Mouse (Mus musculus): ENCODE data around the gene Vmn1r55. TPM values are rescaled to one million over a fixed set of nuclear protein-coding genes. Genes with fewer than 3 reads are reported as not detected.

Vmn1r55 gene
- polyA plus RNA-seq, 1 experiment from 2014 or later: 0.05 TPM

DNA sequence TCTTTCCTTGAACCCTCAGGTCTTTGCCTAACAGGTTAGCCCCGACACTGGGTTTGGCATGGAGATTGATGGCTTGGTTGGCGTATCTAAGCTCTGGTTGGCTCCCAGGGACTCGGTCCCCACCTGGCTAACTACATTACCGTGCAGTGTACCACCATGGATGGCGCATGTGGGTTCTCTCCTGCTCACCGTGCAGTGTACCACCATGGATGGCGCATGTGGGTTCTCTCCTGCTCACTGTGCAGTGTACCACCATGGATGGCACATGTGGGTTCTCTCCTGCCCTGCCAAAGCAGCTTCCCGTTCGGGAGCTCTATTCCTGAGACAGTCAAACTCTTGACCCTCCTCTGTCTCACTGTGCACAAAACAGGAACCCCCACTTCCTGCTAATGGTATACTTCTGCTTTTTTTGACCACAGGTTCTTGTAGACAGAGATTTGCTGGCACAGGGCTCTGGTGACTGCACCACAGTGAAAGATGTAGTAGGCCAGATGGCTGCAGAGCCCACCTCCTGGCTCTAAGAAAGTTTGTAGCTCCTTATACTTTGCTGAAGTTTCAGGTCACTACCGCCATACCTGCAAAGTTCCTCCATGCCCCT is 48.3 kb downstream of the Vmn1r55 start:
- no peaks in the 10 kb centered on the region for H3K9me3 ChIP-seq (ENCODE audit: control insufficient read depth, low read length)
- no peak for ATAC-seq (ENCODE audit: low FRiP score)
- H3K4me2 ChIP-seq (replicated peaks; ENCODE audit: low read depth, low read length): no peak overlapping the region
- no peak for DNase-seq (ENCODE audit: low spot score)
- H3K4me3 ChIP-seq (ENCODE audit: low read depth, low read length): no peak overlapping the region
- no peak overlapping the region for H3K27ac ChIP-seq (ENCODE audit: low read depth, low read length)
- H3K27me3 ChIP-seq (ENCODE audit: control insufficient read depth, insufficient read depth, low read length): no peaks in the 10 kb centered on the region
- H3K4me1 ChIP-seq (replicated peaks; ENCODE audit: control insufficient read depth, insufficient read depth, low read length): no peaks in the 10 kb centered on the region
- WGBS: 90% methylated on average over 10 of the region's 10 CpGs
- no peak overlapping the region for H3K9ac ChIP-seq (ENCODE audit: low read depth, low read length)
- peaks cover 11% of the 10 kb centered on the region; the same call in 1 of the 2 replicates for H3K36me3 ChIP-seq (ENCODE audit: control insufficient read depth, insufficient read depth, low read length)

DNA sequence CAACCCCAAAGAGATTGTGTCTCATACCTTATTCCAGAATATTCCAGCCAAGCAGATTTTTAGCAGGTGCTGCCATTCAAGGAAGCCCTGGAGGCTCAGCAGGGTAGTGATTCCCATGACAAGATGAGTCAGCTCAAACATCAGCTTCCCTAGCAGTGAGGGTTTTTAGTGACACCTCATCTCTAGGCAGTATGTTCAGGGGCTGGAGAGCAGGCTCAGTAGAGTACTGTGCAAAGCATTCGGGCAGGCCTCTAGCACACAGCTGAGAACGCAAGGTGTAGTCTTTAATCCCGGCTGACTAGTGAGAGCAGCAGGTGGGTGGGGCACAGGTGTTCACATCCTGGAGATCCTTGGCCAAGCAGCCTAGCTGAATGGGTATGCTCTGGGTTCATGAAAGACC is 49.7 kb downstream of the Vmn1r55 start:
- no peaks in the 10 kb centered on the region for H3K4me1 ChIP-seq (replicated peaks; ENCODE audit: control insufficient read depth, insufficient read depth, low read length)
- H3K9ac ChIP-seq (ENCODE audit: low read depth, low read length): no peak overlapping the region
- no peaks in the 10 kb centered on the region for H3K9me3 ChIP-seq (ENCODE audit: control insufficient read depth, low read length)
- H3K4me3 ChIP-seq (ENCODE audit: low read depth, low read length): no peak overlapping the region
- ATAC-seq (ENCODE audit: low FRiP score) (no peak), DNase-seq (ENCODE audit: low spot score) (no peak)
- 89% methylated on average over 3 of the region's 3 CpGs for WGBS
- no peak overlapping the region for H3K4me2 ChIP-seq (replicated peaks; ENCODE audit: low read depth, low read length)
- H3K27me3 ChIP-seq (ENCODE audit: control insufficient read depth, insufficient read depth, low read length): no peaks in the 10 kb centered on the region
- peaks cover 22% of the 10 kb centered on the region for H3K36me3 ChIP-seq (ENCODE audit: control insufficient read depth, insufficient read depth, low read length)
- H3K27ac ChIP-seq (ENCODE audit: low read depth, low read length): no peak overlapping the region

DNA sequence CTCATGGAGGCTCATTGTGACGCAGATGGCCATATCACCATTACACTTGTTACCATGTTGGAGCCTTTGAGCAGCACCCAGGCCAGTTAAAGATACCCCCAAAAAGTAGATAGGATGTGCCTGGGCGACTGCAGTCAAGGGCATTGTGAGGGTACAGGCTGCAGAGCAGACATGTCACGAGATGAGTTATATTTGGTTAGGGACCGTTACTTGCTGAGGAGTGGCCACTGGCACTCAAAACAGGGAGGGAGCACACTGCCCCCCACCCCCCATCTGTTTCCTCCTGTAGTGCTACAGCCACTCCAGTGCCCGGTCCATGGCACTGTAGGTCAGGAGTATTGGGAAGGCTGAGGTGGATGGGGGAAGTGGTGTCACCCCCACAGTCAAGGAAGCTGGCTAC is 50.7 kb downstream of the Vmn1r55 start:
- DNase-seq (ENCODE audit: low spot score) (no peak), ATAC-seq (ENCODE audit: low FRiP score) (no peak)
- Histone ChIP-seq H3K36me3 (ENCODE audit: control insufficient read depth, insufficient read depth, low read length) (peaks cover 22% of the 10 kb centered on the region), H3K9me3 (ENCODE audit: control insufficient read depth, low read length) (no peaks in the 10 kb centered on the region), H3K4me2 (replicated peaks; ENCODE audit: low read depth, low read length) (no peak overlapping the region), H3K4me1 (replicated peaks; ENCODE audit: control insufficient read depth, insufficient read depth, low read length) (no peaks in the 10 kb centered on the region), H3K4me3 (ENCODE audit: low read depth, low read length) (no peak overlapping the region), H3K9ac (ENCODE audit: low read depth, low read length) (no peak overlapping the region), H3K27ac (ENCODE audit: low read depth, low read length) (no peak overlapping the region), H3K27me3 (ENCODE audit: control insufficient read depth, insufficient read depth, low read length) (no peaks in the 10 kb centered on the region)
- WGBS: 93% methylated on average over 5 of the region's 5 CpGs

DNA sequence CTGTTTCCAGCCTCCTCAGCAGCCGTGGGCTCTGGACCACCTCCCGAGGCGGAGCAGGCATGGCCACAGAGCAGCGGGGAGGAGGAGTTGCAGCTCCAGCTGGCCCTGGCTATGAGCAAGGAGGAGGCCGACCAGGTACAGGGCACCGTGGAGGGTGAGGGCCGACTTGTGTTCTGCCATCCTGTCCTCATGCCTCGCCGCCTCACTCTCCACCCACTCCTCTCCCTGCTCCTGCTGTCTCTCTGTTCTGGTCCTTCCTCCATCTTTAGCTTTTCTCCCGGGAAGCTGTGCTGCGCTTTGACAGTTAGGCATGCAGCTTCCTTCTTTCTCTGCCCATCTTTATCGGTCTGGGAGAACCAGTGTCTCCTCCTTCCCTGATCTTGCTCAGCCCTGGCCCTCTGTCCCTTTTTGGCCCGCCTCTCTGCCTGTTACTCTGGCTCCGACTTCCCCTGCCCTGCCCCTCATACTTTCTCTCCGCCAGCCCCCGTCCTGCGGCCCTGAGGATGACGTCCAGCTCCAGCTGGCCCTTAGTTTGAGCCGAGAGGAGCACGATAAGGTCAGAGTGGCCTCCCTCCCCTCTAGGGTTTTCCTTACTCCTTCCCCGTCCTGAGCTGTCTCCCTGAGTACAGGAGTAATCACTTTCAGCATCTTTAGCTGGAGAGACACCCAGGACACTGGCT is 56.5 kb downstream of the Vmn1r55 start:
- H3K4me1 ChIP-seq (replicated peaks; ENCODE audit: control insufficient read depth, insufficient read depth, low read length): no peaks in the 10 kb centered on the region
- H3K27me3 ChIP-seq (ENCODE audit: control insufficient read depth, insufficient read depth, low read length): no peaks in the 10 kb centered on the region
- WGBS: 87% methylated on average over 20 of the region's 21 CpGs
- H3K9me3 ChIP-seq (ENCODE audit: control insufficient read depth, low read length): no peaks in the 10 kb centered on the region
- H3K4me2 ChIP-seq (replicated peaks; ENCODE audit: low read depth, low read length): no peak overlapping the region
- H3K4me3 ChIP-seq (ENCODE audit: low read depth, low read length): no peak overlapping the region
- H3K9ac ChIP-seq (ENCODE audit: low read depth, low read length): no peak overlapping the region
- H3K36me3 ChIP-seq (ENCODE audit: control insufficient read depth, insufficient read depth, low read length): peaks cover 22% of the 10 kb centered on the region
- ATAC-seq (ENCODE audit: low FRiP score) (no peak), DNase-seq (ENCODE audit: low spot score) (no peak)
- no peak overlapping the region for H3K27ac ChIP-seq (ENCODE audit: low read depth, low read length)

DNA sequence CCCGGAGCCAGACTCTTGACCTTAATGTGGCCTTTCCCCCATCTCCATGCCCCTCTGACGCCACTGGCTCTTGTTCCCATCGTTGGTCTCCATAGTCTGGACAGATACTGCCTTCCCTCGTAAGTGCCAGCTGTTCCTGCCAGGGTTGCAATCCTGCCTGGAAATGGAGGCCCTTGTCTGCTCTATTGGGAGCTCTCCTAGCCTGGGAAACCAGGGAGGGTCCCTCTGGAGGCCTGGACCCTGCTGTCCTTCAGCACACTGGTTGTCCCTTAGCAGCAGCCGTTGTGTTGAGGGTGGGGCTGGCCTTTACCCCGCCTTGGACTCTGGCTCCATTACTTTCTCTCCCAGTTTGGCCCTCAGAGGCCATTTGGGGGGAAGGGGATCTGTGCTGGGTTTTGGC is 57.1 kb downstream of the Vmn1r55 start:
- DNase-seq (ENCODE audit: low spot score): no peak
- ATAC-seq (ENCODE audit: low FRiP score): no peak
- no peak overlapping the region for H3K4me2 ChIP-seq (replicated peaks; ENCODE audit: low read depth, low read length)

DNA sequence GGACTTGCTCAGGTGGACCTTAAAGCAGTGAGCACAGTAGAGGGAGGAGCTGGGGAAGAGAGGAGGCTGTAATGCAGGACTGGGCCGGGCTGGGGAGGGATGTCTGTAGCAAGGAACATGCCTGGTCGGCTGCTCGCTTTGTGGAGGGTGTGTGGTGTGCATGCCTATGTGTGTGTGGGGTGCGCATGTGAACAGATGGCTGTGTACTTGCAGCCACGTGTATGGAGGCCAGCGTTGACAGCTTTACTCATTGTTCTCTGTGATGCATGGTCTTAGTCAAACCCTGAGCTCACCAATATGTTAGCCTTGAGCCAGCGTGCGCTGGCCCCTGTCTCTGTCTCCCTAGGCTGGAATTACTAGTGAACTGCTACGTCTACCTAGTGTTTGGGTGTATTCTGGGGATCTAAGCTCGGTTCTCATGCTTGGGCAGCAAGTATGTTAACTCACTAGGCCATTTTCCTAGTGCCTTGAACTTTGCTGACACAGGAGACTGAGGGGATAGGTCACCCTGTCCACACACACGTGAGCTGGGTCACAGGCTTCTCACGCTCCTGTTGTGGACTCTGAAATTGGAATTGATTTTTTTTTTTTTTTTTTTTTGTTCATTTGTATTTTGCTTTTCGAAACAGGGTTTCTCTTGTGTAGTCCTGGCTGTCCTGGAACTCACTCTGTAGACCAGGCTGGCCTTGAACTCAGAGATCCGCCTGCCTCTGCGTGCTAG is 58.3 kb downstream of the Vmn1r55 start:
- DNase-seq (ENCODE audit: low spot score) (no peak), ATAC-seq (ENCODE audit: low FRiP score) (no peak)
- 92% methylated on average over 15 of the region's 15 CpGs for WGBS
- no peaks in the 10 kb centered on the region for H3K4me1 ChIP-seq (replicated peaks; ENCODE audit: control insufficient read depth, insufficient read depth, low read length)
- H3K27ac ChIP-seq (ENCODE audit: low read depth, low read length): no peak overlapping the region
- H3K4me2 ChIP-seq (replicated peaks; ENCODE audit: low read depth, low read length): no peak overlapping the region
- H3K9me3 ChIP-seq (ENCODE audit: control insufficient read depth, low read length): no peaks in the 10 kb centered on the region
- H3K27me3 ChIP-seq (ENCODE audit: control insufficient read depth, insufficient read depth, low read length): no peaks in the 10 kb centered on the region
- H3K4me3 ChIP-seq (ENCODE audit: low read depth, low read length): no peak overlapping the region
- H3K9ac ChIP-seq (ENCODE audit: low read depth, low read length): no peak overlapping the region
- H3K36me3 ChIP-seq (ENCODE audit: control insufficient read depth, insufficient read depth, low read length): peaks cover 11% of the 10 kb centered on the region; the same call in 1 of the 2 replicates

More for the DNA sequence above, 57.1 kb downstream of the Vmn1r55 start:
- H3K9ac ChIP-seq (ENCODE audit: low read depth, low read length): no peak overlapping the region
- WGBS: 82% methylated on average over 6 of the region's 6 CpGs
- no peaks in the 10 kb centered on the region for H3K27me3 ChIP-seq (ENCODE audit: control insufficient read depth, insufficient read depth, low read length)
- H3K27ac ChIP-seq (ENCODE audit: low read depth, low read length): no peak overlapping the region
- no peaks in the 10 kb centered on the region for H3K4me1 ChIP-seq (replicated peaks; ENCODE audit: control insufficient read depth, insufficient read depth, low read length)
- no peak overlapping the region for H3K4me3 ChIP-seq (ENCODE audit: low read depth, low read length)
- peaks cover 16% of the 10 kb centered on the region; the same call in 1 of the 2 replicates for H3K36me3 ChIP-seq (ENCODE audit: control insufficient read depth, insufficient read depth, low read length)
- no peaks in the 10 kb centered on the region for H3K9me3 ChIP-seq (ENCODE audit: control insufficient read depth, low read length)

DNA sequence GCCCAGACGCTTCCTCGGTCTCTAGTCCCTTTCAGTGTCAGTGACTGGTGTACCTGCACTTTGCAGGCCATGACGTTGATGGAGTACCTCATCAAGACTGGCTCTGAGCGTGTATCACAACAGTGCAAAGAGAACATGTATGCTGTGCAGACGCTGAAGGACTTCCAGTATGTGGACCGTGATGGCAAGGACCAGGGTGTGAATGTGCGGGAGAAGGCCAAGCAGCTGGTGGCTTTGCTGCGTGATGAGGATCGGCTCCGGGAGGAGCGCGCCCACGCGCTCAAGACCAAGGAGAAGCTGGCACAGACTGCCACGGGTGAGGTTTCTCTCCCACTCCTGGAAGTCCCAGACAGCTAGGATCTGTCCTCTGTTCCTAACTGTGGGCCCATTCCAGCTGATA is 59.6 kb downstream of the Vmn1r55 start:
- Histone ChIP-seq H3K4me3 (ENCODE audit: low read depth, low read length) (no peak overlapping the region), H3K9me3 (ENCODE audit: control insufficient read depth, low read length) (no peaks in the 10 kb centered on the region), H3K9ac (ENCODE audit: low read depth, low read length) (no peak overlapping the region), H3K27me3 (ENCODE audit: control insufficient read depth, insufficient read depth, low read length) (no peaks in the 10 kb centered on the region), H3K36me3 (ENCODE audit: control insufficient read depth, insufficient read depth, low read length) (peaks cover under 1% of the 10 kb centered on the region; the same call in 1 of the 2 replicates), H3K27ac (ENCODE audit: low read depth, low read length) (no peak overlapping the region), H3K4me1 (replicated peaks; ENCODE audit: control insufficient read depth, insufficient read depth, low read length) (no peaks in the 10 kb centered on the region), H3K4me2 (replicated peaks; ENCODE audit: low read depth, low read length) (no peak overlapping the region)
- DNase-seq (ENCODE audit: low spot score) (no peak), ATAC-seq (ENCODE audit: low FRiP score) (no peak)
- 88% methylated on average over 15 of the region's 15 CpGs for WGBS

DNA sequence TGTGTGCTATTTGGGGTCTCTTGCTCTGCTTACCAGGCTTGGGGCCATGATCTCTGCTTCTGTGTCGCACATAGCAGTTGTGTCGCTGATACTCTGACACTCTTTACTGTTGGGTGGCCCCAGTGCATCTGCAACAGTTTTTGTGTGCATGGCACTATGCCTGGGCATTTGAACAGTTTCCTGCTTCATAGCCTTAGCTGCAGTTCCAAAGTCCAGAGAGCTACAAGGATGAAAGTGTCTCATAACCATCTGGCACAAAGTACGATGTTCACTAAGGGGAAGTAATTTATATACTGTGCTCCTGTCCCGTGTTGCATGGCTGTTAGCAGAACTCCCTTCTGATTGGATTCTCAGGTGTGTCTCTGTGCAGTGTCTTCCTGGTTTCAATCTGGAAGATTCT is 61.6 kb downstream of the Vmn1r55 start:
- no peak for ATAC-seq (ENCODE audit: low FRiP score)
- Histone ChIP-seq H3K27me3 (ENCODE audit: control insufficient read depth, insufficient read depth, low read length) (no peaks in the 10 kb centered on the region), H3K36me3 (ENCODE audit: control insufficient read depth, insufficient read depth, low read length) (no peaks in the 10 kb centered on the region), H3K9ac (ENCODE audit: low read depth, low read length) (no peak overlapping the region), H3K4me2 (replicated peaks; ENCODE audit: low read depth, low read length) (no peak overlapping the region), H3K9me3 (ENCODE audit: control insufficient read depth, low read length) (no peaks in the 10 kb centered on the region), H3K27ac (ENCODE audit: low read depth, low read length) (no peak overlapping the region), H3K4me3 (ENCODE audit: low read depth, low read length) (no peak overlapping the region), H3K4me1 (replicated peaks; ENCODE audit: control insufficient read depth, insufficient read depth, low read length) (no peaks in the 10 kb centered on the region)
- no peak for DNase-seq (ENCODE audit: low spot score)
- 93% methylated on average over 4 of the region's 4 CpGs for WGBS

Data from hindbrain, embryonic 11.5 days (tissue).